Mouse (Mus musculus): Measurements from ENCODE around the gene Hnrnph3. TPM values are rescaled to one million over a fixed set of nuclear protein-coding genes. Genes with fewer than 3 reads are reported as not detected.

The Hnrnph3 gene
- polyA plus RNA-seq, 1 experiment from 2014 or later = 95.6 TPM

DNA sequence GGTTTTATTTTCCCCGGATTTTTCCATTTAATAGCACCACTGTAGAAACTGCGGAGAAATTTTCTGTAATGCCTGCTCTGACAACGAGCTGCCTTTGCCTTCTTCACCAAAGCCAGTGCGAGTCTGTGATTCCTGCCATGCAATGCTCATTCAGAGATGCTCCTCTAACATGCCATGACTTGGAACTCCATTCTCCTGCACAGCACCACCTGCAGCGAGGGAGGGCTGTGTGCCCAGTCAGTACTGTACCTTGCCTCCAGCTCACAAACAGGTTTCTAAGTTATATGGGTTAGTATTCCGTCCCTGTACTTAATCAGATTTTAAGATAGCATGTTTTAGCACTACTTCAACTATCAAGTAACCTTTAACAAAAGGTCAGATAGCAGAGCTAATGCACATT, 12.5 kb downstream of the Hnrnph3 start:
- Histone ChIP-seq H3K9ac (replicated peaks; ENCODE audit: low read depth, low read length) (no peak overlapping the region), H3K4me1 (ENCODE audit: control insufficient read depth, insufficient read depth, low read length) (no peaks in the 10 kb centered on the region), H3K4me2 (ENCODE audit: low read depth, low read length) (no peak overlapping the region), H3K36me3 (ENCODE audit: control insufficient read depth, insufficient read depth, low read length) (peaks cover 82% of the 10 kb centered on the region), H3K9me3 (ENCODE audit: control insufficient read depth, low read length) (no peaks in the 10 kb centered on the region), H3K27me3 (ENCODE audit: control insufficient read depth, insufficient read depth, low read length) (no peaks in the 10 kb centered on the region), H3K27ac (ENCODE audit: low read depth, low read length) (no peak overlapping the region), H3K4me3 (ENCODE audit: low read depth, low read length) (no peak overlapping the region)
- WGBS = 87% methylated on average over 6 of the region's 6 CpGs
- no peak for ATAC-seq (ENCODE audit: low read depth)

DNA sequence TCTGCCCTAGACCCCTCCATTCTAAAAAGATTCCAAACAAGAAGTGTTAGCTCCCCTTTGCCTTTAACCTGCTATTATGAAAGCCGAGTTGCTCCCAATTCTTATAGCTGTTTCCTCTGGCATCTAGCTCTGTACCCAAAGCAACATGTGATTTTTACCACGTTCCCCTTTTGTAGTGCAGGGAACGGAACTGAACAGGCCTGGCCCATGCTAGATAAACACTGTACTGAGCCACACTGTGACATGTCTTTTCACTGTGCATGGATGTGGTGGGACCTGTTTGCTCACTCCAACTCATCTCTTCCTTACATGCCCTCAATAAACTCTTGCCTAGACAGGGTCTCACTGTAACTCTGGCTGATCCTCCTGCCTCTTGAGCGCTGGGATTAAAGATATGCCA, 13.7 kb downstream of the Hnrnph3 start:
- Histone ChIP-seq H3K27me3 (ENCODE audit: control insufficient read depth, insufficient read depth, low read length) (no peaks in the 10 kb centered on the region), H3K9me3 (ENCODE audit: control insufficient read depth, low read length) (no peaks in the 10 kb centered on the region), H3K4me2 (ENCODE audit: low read depth, low read length) (no peak overlapping the region), H3K4me1 (ENCODE audit: control insufficient read depth, insufficient read depth, low read length) (no peaks in the 10 kb centered on the region), H3K4me3 (ENCODE audit: low read depth, low read length) (no peak overlapping the region), H3K36me3 (ENCODE audit: control insufficient read depth, insufficient read depth, low read length) (peaks cover 74% of the 10 kb centered on the region), H3K9ac (replicated peaks; ENCODE audit: low read depth, low read length) (no peak overlapping the region), H3K27ac (ENCODE audit: low read depth, low read length) (no peak overlapping the region)
- ATAC-seq (ENCODE audit: low read depth) = no peak
- WGBS = 88% methylated on average over 4 of the region's 4 CpGs

- no peak for ATAC-seq (ENCODE audit: low read depth)
- Histone ChIP-seq H3K4me3 (ENCODE audit: low read depth, low read length) (no peak overlapping the region), H3K4me1 (ENCODE audit: control insufficient read depth, insufficient read depth, low read length) (no peaks in the 10 kb centered on the region), H3K4me2 (ENCODE audit: low read depth, low read length) (no peak overlapping the region), H3K9me3 (ENCODE audit: control insufficient read depth, low read length) (no peaks in the 10 kb centered on the region), H3K27me3 (ENCODE audit: control insufficient read depth, insufficient read depth, low read length) (no peaks in the 10 kb centered on the region), H3K9ac (replicated peaks; ENCODE audit: low read depth, low read length) (no peak overlapping the region), H3K36me3 (ENCODE audit: control insufficient read depth, insufficient read depth, low read length) (peaks cover 79% of the 10 kb centered on the region), H3K27ac (ENCODE audit: low read depth, low read length) (no peak overlapping the region)
- WGBS = 81% methylated on average over 3 of the region's 3 CpGs
Observed at GRCm38 (mm10) chr10:63008193-63008592, 15.8 kb downstream of the Hnrnph3 start.

- WGBS = 94% methylated on average over 9 of the region's 9 CpGs
- ATAC-seq (ENCODE audit: low read depth) = no peak
- peaks cover 79% of the 10 kb centered on the region for H3K36me3 ChIP-seq (ENCODE audit: control insufficient read depth, insufficient read depth, low read length)
- H3K4me3 ChIP-seq (ENCODE audit: low read depth, low read length) = no peak overlapping the region
- no peak overlapping the region for H3K9ac ChIP-seq (replicated peaks; ENCODE audit: low read depth, low read length)
- H3K9me3 ChIP-seq (ENCODE audit: control insufficient read depth, low read length) = no peaks in the 10 kb centered on the region
- no peak overlapping the region for H3K4me2 ChIP-seq (ENCODE audit: low read depth, low read length)
- no peaks in the 10 kb centered on the region for H3K27me3 ChIP-seq (ENCODE audit: control insufficient read depth, insufficient read depth, low read length)
- no peak overlapping the region for H3K27ac ChIP-seq (ENCODE audit: low read depth, low read length)
- H3K4me1 ChIP-seq (ENCODE audit: control insufficient read depth, insufficient read depth, low read length) = no peaks in the 10 kb centered on the region
Observed at GRCm38 (mm10) chr10:63004556-63004955, 19.5 kb downstream of the Hnrnph3 start.

DNA sequence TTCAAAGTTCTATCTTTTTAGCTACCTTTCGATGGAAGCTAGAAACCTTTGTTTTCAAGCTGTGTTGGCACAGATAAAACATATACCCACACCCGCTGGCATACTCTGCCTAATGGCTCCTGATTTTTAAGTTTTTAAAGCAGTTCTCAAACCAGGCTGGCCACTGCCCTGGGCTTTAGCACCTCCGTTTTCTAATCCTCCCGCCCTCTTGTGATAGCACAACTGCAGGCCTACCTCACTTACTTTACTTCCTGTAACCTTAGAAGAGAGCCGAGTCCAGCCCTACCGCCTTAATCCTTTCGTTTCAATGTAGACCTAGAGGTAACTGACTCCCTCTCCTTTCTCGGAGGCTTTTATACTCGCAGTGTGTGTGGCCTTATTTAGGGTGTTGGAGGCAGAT, 20.8 kb downstream of the Hnrnph3 start:
- 89% methylated on average over 9 of the region's 9 CpGs for WGBS
- H3K9ac ChIP-seq (replicated peaks; ENCODE audit: low read depth, low read length) = no peak overlapping the region

GRCm38 (mm10) chr10:63000584-63000983, 23.4 kb downstream of the Hnrnph3 start:
- 81% methylated on average over 9 of the region's 9 CpGs for WGBS
- H3K27ac ChIP-seq (ENCODE audit: low read depth, low read length) = no peak overlapping the region
- H3K4me2 ChIP-seq (ENCODE audit: low read depth, low read length) = no peak overlapping the region
- ATAC-seq (ENCODE audit: low read depth) = no peak
- H3K9ac ChIP-seq (replicated peaks; ENCODE audit: low read depth, low read length) = no peak overlapping the region
- H3K36me3 ChIP-seq (ENCODE audit: control insufficient read depth, insufficient read depth, low read length) = peaks cover 79% of the 10 kb centered on the region
- no peak overlapping the region for H3K4me3 ChIP-seq (ENCODE audit: low read depth, low read length)
- H3K27me3 ChIP-seq (ENCODE audit: control insufficient read depth, insufficient read depth, low read length) = no peaks in the 10 kb centered on the region
- H3K9me3 ChIP-seq (ENCODE audit: control insufficient read depth, low read length) = no peaks in the 10 kb centered on the region
- no peaks in the 10 kb centered on the region for H3K4me1 ChIP-seq (ENCODE audit: control insufficient read depth, insufficient read depth, low read length)

More for the DNA sequence above, 20.8 kb downstream of the Hnrnph3 start:
- Histone ChIP-seq H3K9me3 (ENCODE audit: control insufficient read depth, low read length) (no peaks in the 10 kb centered on the region), H3K36me3 (ENCODE audit: control insufficient read depth, insufficient read depth, low read length) (peaks cover 71% of the 10 kb centered on the region), H3K4me1 (ENCODE audit: control insufficient read depth, insufficient read depth, low read length) (no peaks in the 10 kb centered on the region), H3K4me2 (ENCODE audit: low read depth, low read length) (no peak overlapping the region), H3K27me3 (ENCODE audit: control insufficient read depth, insufficient read depth, low read length) (no peaks in the 10 kb centered on the region), H3K27ac (ENCODE audit: low read depth, low read length) (no peak overlapping the region), H3K4me3 (ENCODE audit: low read depth, low read length) (no peak overlapping the region)
- no peak for ATAC-seq (ENCODE audit: low read depth)

DNA sequence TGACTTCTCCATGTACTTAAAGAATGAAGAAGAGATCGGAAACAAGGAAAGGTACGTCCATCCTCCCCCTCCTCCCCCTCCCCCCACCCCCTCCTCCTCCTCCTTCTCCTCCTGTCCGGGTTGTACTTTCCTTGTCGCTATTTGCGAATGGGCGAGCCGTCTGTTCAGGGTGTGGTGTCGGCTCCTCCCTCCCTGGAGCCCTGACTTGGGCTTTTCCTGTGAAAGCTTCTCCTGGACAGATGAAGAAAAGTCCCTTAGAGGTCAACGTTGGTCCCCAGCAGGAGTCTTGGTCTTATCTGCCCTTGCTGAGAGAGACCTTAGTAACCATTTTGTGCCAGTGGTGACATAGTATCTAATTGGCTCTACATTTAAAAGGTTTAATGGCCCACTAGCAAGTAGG, 30.0 kb downstream of the Hnrnph3 start:
- H3K27ac ChIP-seq (ENCODE audit: low read depth, low read length) = no peak overlapping the region
- H3K27me3 ChIP-seq (ENCODE audit: control insufficient read depth, insufficient read depth, low read length) = no peaks in the 10 kb centered on the region
- no peaks in the 10 kb centered on the region for H3K4me1 ChIP-seq (ENCODE audit: control insufficient read depth, insufficient read depth, low read length)
- ATAC-seq (ENCODE audit: low read depth) = no peak
- H3K9me3 ChIP-seq (ENCODE audit: control insufficient read depth, low read length) = no peaks in the 10 kb centered on the region
- no peak overlapping the region for H3K4me3 ChIP-seq (ENCODE audit: low read depth, low read length)
- no peak overlapping the region for H3K9ac ChIP-seq (replicated peaks; ENCODE audit: low read depth, low read length)
- WGBS = 80% methylated on average over 6 of the region's 9 CpGs
- no peak overlapping the region for H3K4me2 ChIP-seq (ENCODE audit: low read depth, low read length)
- peaks cover 77% of the 10 kb centered on the region for H3K36me3 ChIP-seq (ENCODE audit: control insufficient read depth, insufficient read depth, low read length)

DNA sequence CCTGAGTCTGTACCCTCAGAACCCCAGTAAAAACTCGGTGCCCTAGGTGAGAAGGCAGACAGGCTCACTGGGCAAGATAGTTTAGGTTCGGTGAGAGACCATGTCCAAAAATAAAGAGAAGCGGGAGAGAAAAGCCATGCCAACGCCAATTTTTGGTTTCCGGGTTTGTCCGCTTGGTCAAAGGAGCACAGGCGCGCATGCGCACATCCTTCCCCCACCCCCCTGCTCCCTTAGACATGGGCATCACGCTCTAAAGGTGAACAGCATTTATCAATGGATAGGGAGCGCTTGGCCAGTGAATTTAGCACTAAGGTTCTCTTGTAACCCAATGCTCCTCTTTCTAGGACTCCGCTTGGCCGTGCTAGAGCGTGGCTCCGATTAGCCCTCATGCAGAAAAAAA, 33.4 kb downstream of the Hnrnph3 start:
- no peaks in the 10 kb centered on the region for H3K27me3 ChIP-seq (ENCODE audit: control insufficient read depth, insufficient read depth, low read length)

GRCm38 (mm10) chr10:62987341-62987740, 36.7 kb downstream of the Hnrnph3 start:
- Histone ChIP-seq H3K27ac (ENCODE audit: low read depth, low read length) (no peak overlapping the region), H3K9me3 (ENCODE audit: control insufficient read depth, low read length) (no peaks in the 10 kb centered on the region), H3K4me1 (ENCODE audit: control insufficient read depth, insufficient read depth, low read length) (no peaks in the 10 kb centered on the region), H3K4me2 (ENCODE audit: low read depth, low read length) (no peak overlapping the region), H3K4me3 (ENCODE audit: low read depth, low read length) (no peak overlapping the region), H3K36me3 (ENCODE audit: control insufficient read depth, insufficient read depth, low read length) (peaks cover 49% of the 10 kb centered on the region), H3K27me3 (ENCODE audit: control insufficient read depth, insufficient read depth, low read length) (no peaks in the 10 kb centered on the region), H3K9ac (replicated peaks; ENCODE audit: low read depth, low read length) (no peak overlapping the region)
- ATAC-seq (ENCODE audit: low read depth) = no peak
- 32% methylated on average over 3 of the region's 3 CpGs for WGBS

More for the DNA sequence above, 33.4 kb downstream of the Hnrnph3 start:
- no peaks in the 10 kb centered on the region for H3K9me3 ChIP-seq (ENCODE audit: control insufficient read depth, low read length)
- no peak for ATAC-seq (ENCODE audit: low read depth)
- 95% methylated on average over 15 of the region's 15 CpGs for WGBS
- peaks cover 56% of the 10 kb centered on the region for H3K36me3 ChIP-seq (ENCODE audit: control insufficient read depth, insufficient read depth, low read length)
- no peak overlapping the region for H3K9ac ChIP-seq (replicated peaks; ENCODE audit: low read depth, low read length)
- H3K27ac ChIP-seq (ENCODE audit: low read depth, low read length) = no peak overlapping the region
- no peak overlapping the region for H3K4me2 ChIP-seq (ENCODE audit: low read depth, low read length)
- no peak overlapping the region for H3K4me3 ChIP-seq (ENCODE audit: low read depth, low read length)
- no peaks in the 10 kb centered on the region for H3K4me1 ChIP-seq (ENCODE audit: control insufficient read depth, insufficient read depth, low read length)

DNA sequence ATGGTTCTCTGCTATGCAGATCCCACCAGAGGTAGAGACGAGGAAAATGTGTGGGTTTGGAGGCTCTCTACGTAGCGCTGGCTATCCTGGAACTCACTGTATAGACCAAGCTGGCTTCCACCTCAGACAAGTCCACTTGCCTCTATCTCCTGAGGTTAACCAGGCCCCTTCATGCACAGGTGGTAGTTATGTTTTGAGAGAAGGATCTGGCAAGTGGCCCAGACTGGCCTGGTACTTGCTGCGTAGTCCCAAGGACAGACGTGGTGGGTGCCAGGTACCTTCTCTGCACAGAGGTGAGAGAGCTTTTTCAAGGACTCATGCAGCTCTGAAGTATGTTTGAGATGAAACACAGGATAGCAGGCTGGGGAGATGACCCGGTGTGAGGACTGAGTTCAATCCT, 39.5 kb downstream of the Hnrnph3 start:
- Histone ChIP-seq H3K4me3 (ENCODE audit: low read depth, low read length) (no peak overlapping the region), H3K27me3 (ENCODE audit: control insufficient read depth, insufficient read depth, low read length) (no peaks in the 10 kb centered on the region), H3K4me2 (ENCODE audit: low read depth, low read length) (no peak overlapping the region), H3K36me3 (ENCODE audit: control insufficient read depth, insufficient read depth, low read length) (peaks cover 24% of the 10 kb centered on the region), H3K9ac (replicated peaks; ENCODE audit: low read depth, low read length) (no peak overlapping the region), H3K4me1 (ENCODE audit: control insufficient read depth, insufficient read depth, low read length) (peaks cover 8% of the 10 kb centered on the region; the same call in 1 of the 2 replicates), H3K27ac (ENCODE audit: low read depth, low read length) (no peak overlapping the region), H3K9me3 (ENCODE audit: control insufficient read depth, low read length) (no peaks in the 10 kb centered on the region)
- WGBS = 97% methylated on average over 6 of the region's 6 CpGs
- ATAC-seq (ENCODE audit: low read depth) = no peak

All from neural tube, embryonic 14.5 days (tissue).